Mouse (Mus musculus) E14TG2a.4 (cell line): Measurements from ENCODE around the gene Hmbs.
"Not testable (repeated sequence)": the region's sequence is repeated elsewhere in the genome, so short reads cannot be mapped to it uniquely, and the experiment has no call there.

Source experiments
- H3K27me3 ChIP-seq: 2 replicates; pipeline ENCODE4 v1.6.1; 2014; ENCODE audit warnings: low read length, control low read depth; ENCODE audit not compliant: insufficient read depth
- H3K36me3 ChIP-seq: 2 replicates; pipeline ENCODE4 v1.6.1; 2014; ENCODE audit warnings: low read length, control low read depth; ENCODE audit not compliant: insufficient read depth
- H3K4me1 ChIP-seq: replicated peaks from 2 replicates; pipeline ENCODE4 v1.6.1; 2014; ENCODE audit warnings: low read depth, low read length, control low read depth
- H3K4me3 ChIP-seq: replicated peaks from 2 replicates; pipeline ENCODE4 v1.5.1; 2014; ENCODE audit warnings: mild to moderate bottlenecking, low read length
- H3K9me3 ChIP-seq: 2 replicates; pipeline ENCODE4 v1.6.1; 2014; ENCODE audit warnings: low read length, control low read depth
- CTCF ChIP-seq: conservative IDR thresholded peaks from 2 replicates; pipeline ENCODE4 v1.5.1; 2014; ENCODE audit warnings: low read length
- NANOG ChIP-seq: IDR thresholded peaks from 2 replicates; pipeline ENCODE4 v1.6.1; 2014; ENCODE audit warnings: borderline replicate concordance, low read length, mixed read lengths
- POU5F1 ChIP-seq: IDR thresholded peaks from 2 replicates; pipeline ENCODE4 v1.6.1; 2014; ENCODE audit warnings: low read length, borderline replicate concordance

Gene Hmbs

GRCm38 (mm10) chr9:44376141-44376540 is 32.1 kb upstream of the Hmbs start:
- no peak overlapping the region for H3K4me3 ChIP-seq
- TF ChIP-seq NANOG = no peak
- TF ChIP-seq CTCF = no peak
- TF ChIP-seq POU5F1 = no peak
- peaks cover 34% of the 10 kb centered on the region for H3K4me1 ChIP-seq
- peaks cover 35% of the 10 kb centered on the region for H3K36me3 ChIP-seq
- H3K9me3 ChIP-seq = no peaks in the 10 kb centered on the region
- no peaks in the 10 kb centered on the region for H3K27me3 ChIP-seq

DNA sequence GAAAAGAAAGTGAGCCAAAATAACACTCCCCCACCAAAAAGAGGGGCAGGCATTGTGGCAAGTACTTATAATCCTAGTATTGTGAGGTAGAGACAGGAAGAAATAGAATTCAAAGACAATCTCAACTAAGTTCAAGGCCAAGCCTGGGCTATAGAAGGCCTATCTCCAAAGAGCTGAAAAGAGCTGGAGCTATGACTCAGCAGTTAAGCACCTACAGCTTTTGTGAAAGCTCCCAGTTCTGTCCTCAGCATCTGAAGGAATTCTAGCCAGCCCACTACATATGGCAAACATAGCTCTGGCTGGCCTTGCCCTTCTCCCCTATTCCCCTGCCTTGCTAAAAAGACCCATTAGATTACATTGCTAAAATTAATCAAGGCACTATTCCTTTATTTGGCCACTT is 29.4 kb upstream of the Hmbs start:
- H3K9me3 ChIP-seq = no peaks in the 10 kb centered on the region
- peaks cover 25% of the 10 kb centered on the region for H3K36me3 ChIP-seq
- TF ChIP-seq NANOG = no peak
- no peak for TF ChIP-seq POU5F1
- no peak for TF ChIP-seq CTCF
- no peak overlapping the region for H3K4me3 ChIP-seq
- H3K4me1 ChIP-seq = peaks cover 20% of the 10 kb centered on the region
- H3K27me3 ChIP-seq = no peaks in the 10 kb centered on the region

DNA sequence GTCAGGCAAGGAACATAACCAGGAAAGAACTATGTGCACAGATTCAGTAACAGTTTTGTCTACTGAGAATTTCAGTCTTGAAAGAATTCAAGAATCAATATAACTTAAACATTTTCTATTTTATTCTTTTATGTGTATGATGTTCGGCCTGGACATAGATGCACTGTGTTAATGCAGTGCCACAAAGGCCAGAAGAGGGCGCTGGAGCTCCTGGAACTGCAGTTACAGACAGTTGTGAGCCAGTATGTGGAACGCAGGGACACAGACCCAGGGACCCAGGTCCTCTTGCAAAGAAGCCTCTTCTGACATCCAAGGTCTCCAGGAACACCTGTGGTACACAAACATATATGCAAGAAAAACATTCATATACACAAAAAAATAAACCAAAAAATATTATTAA is 20.5 kb upstream of the Hmbs start:
- Histone ChIP-seq H3K4me3 (no peak overlapping the region), H3K27me3 (no peaks in the 10 kb centered on the region), H3K4me1 (peaks cover 19% of the 10 kb centered on the region), H3K9me3 (no peaks in the 10 kb centered on the region), H3K36me3 (peaks cover 6% of the 10 kb centered on the region)
- no peak for TF ChIP-seq POU5F1
- peak; percentile 81 for TF ChIP-seq CTCF

DNA sequence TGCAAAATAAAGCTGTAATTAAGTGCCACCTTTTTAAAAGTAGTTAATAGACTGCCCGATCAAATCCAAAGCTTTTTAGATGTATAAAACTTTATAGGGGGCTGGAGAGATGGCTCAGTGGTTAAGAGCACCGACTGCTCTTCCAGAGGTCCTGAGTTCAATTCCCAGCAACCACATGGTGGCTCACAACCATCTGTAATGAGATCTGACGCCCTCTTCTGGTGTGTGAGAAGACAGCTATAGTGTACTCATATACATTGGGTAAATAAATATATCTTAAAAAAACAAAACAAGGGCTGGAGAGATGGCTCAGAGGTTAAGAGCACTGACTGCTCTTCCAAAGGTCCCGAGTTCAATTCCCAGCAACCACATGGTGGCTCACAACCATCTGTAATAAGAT is 17.9 kb upstream of the Hmbs start:
- H3K36me3 ChIP-seq = peaks cover 32% of the 10 kb centered on the region
- H3K4me3 ChIP-seq = peak overlapping the region; percentile 97
- not testable (repeated sequence) for H3K9me3 ChIP-seq, H3K27me3 ChIP-seq
- peaks cover 19% of the 10 kb centered on the region for H3K4me1 ChIP-seq

DNA sequence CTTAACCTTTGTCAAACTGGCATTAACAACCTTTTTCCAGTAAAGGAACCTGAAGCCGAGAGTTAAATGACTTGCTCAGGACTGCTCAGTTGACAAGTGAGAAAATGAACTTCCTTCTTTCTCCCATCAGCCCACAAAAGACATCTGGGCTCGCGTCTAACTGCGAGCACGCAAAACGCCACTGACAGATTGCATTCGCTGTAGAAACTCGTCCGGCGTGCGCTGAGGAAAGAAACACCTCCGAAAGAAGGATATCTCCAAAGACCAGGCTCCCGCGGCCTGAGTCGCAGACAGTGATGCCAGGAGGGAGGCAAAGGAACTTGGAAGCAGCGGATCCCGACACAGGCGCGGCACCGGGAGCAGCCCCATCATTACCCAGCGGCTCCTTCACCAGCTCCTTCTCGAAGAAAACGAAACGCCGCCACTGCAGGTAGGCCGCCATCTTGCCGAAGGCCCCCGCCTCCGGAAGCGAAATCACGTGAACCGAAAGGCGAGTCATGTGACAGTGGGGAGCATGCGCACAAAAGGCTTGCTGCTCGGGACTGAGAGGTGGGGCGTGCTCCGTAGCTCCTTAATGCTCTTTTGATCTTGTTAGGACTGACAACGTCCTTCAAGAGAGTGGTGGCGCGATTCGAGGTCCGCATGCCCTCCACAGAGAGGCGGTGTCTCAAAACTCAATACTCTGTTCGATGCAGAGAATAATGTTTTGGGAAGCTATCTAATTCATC is 17.3 kb upstream of the Hmbs start, which contains the start of gene Vps11:
Gene Vps11 (minus strand): TSS at position 481 of the 728 bp plus-strand sequence.
- H3K9me3 ChIP-seq = no peaks in the 10 kb centered on the region
- TF ChIP-seq CTCF (no peak), POU5F1 (no peak), NANOG (no peak)
- peak within 1 kb of the TSS; percentile 97 for H3K4me3 ChIP-seq
- H3K4me1 ChIP-seq = peaks cover 19% of the 10 kb centered on the region
- peaks cover 37% of the 10 kb centered on the region for H3K36me3 ChIP-seq
- no peaks in the 10 kb centered on the region for H3K27me3 ChIP-seq

GRCm38 (mm10) chr9:44357207-44357606 is 13.2 kb upstream of the Hmbs start:
- H3K9me3 ChIP-seq = no peaks in the 10 kb centered on the region
- no peak for TF ChIP-seq NANOG
- TF ChIP-seq POU5F1 = no peak
- peak; percentile 28; the same call in 1 of the 2 replicates for TF ChIP-seq CTCF
- H3K4me3 ChIP-seq = no peak overlapping the region
- peaks cover 79% of the 10 kb centered on the region for H3K36me3 ChIP-seq
- no peaks in the 10 kb centered on the region for H3K27me3 ChIP-seq
- H3K4me1 ChIP-seq = peaks cover 31% of the 10 kb centered on the region

- Histone ChIP-seq H3K9me3 (no peaks in the 10 kb centered on the region), H3K4me3 (peak overlapping the region; percentile 24; the same call in 1 of the 2 replicates), H3K4me1 (peaks cover 36% of the 10 kb centered on the region), H3K27me3 (no peaks in the 10 kb centered on the region), H3K36me3 (peaks cover 94% of the 10 kb centered on the region)
- TF ChIP-seq CTCF = no peak
- no peak for TF ChIP-seq NANOG
Observed at GRCm38 (mm10) chr9:44353142-44353541, 9.1 kb upstream of the Hmbs start.

- TF ChIP-seq CTCF (no peak), POU5F1 (no peak), NANOG (no peak)
- H3K9me3 ChIP-seq = no peaks in the 10 kb centered on the region
- peaks cover 94% of the 10 kb centered on the region for H3K36me3 ChIP-seq
- peaks cover 44% of the 10 kb centered on the region for H3K4me1 ChIP-seq
- H3K27me3 ChIP-seq = no peaks in the 10 kb centered on the region
- peak overlapping the region; percentile 24; the same call in 1 of the 2 replicates for H3K4me3 ChIP-seq
Observed at GRCm38 (mm10) chr9:44352337-44352736, 8.3 kb upstream of the Hmbs start.

DNA sequence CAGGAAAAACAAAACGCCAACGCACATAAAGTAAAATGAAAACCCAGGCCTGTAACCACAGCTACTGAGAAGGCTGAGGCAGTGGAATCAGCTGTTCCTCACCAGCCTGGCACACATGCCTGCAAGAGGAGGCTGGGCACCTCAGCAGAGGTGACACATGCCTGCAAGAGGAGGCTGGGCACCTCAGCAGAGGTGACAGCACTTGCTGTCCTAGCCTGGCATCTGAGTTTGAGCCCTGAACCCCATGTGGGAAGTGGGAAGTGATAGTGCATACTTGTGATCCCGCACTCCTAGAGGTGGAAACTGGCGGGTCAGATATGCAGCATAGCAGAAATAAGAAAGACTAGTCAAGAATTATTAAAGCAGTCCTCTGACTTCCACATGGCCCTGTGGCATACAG is 7.4 kb upstream of the Hmbs start:
- Histone ChIP-seq H3K4me1 (peaks cover 52% of the 10 kb centered on the region), H3K4me3 (no peak overlapping the region), H3K9me3 (no peaks in the 10 kb centered on the region), H3K36me3 (peaks cover 87% of the 10 kb centered on the region), H3K27me3 (no peaks in the 10 kb centered on the region)
- TF ChIP-seq POU5F1 = no peak
- no peak for TF ChIP-seq CTCF
- no peak for TF ChIP-seq NANOG
